Mouse (Mus musculus) liver, postnatal 0 days (tissue): ENCODE measurements around the gene Endov. TPM values are rescaled to one million over a fixed set of nuclear protein-coding genes. Genes with fewer than 3 reads are reported as not detected.
A peak's percentile ranks its signal among the peaks of the same experiment; 100 is the strongest.

Source experiments
- ATAC-seq: fragments of 200-750 bp; cut with Nextera tagmentation; 2 replicates; pipeline ENCODE4 v1.8.0; 2017; ENCODE audit warnings: mild to moderate bottlenecking, moderate library complexity
- DNase-seq: peaks from one replicate; pipeline ENCODE4 v3.0.0-alpha.2; 2016
- H3K27ac ChIP-seq: fragments of 300-500 bp; sonication (generic); 2 replicates; pipeline ENCODE4 v1.5.1; 2014; ENCODE audit warnings: antibody characterized with exemption, moderate library complexity, mild to moderate bottlenecking, low read depth
- H3K27me3 ChIP-seq: fragments of 300-500 bp; sonication (generic); 2 replicates; pipeline ENCODE4 v1.6.1; 2014; ENCODE audit warnings: low read length, control low read depth, mixed read lengths; ENCODE audit not compliant: insufficient read depth
- H3K36me3 ChIP-seq: fragments of 300-500 bp; sonication (generic); replicated peaks from 2 replicates; pipeline ENCODE4 v1.6.1; 2014; ENCODE audit warnings: mild to moderate bottlenecking, control low read depth, low read length, moderate library complexity, mixed read lengths; ENCODE audit not compliant: insufficient read depth
- H3K4me1 ChIP-seq: fragments of 300-500 bp; sonication (generic); 2 replicates; pipeline ENCODE4 v1.6.1; 2014; ENCODE audit warnings: antibody characterized with exemption, mild to moderate bottlenecking, control low read depth; ENCODE audit not compliant: insufficient read depth
- H3K4me2 ChIP-seq: fragments of 300-500 bp; sonication (generic); 2 replicates; pipeline ENCODE4 v1.6.1; 2014; ENCODE audit warnings: low read depth, mild to moderate bottlenecking, low read length, moderate library complexity, mixed read lengths
- H3K4me3 ChIP-seq: fragments of 300-500 bp; sonication (generic); 2 replicates; pipeline ENCODE4 v1.5.1; 2014; ENCODE audit warnings: low read depth, low read length
- H3K9ac ChIP-seq: fragments of 300-500 bp; sonication (generic); replicated peaks from 2 replicates; pipeline ENCODE4 v1.6.1; 2014; ENCODE audit warnings: mild to moderate bottlenecking, moderate library complexity
- H3K9me3 ChIP-seq: fragments of 300-500 bp; sonication (generic); 2 replicates; pipeline ENCODE4 v1.6.1; 2016; ENCODE audit warnings: mild to moderate bottlenecking, control low read depth, low read length, mixed read lengths
- CTCF ChIP-seq: sonication (generic); IDR thresholded peaks from 2 replicates; pipeline ENCODE4 v1.5.1; 2016; ENCODE audit warnings: antibody characterized with exemption, low read depth
- EP300 ChIP-seq: IDR thresholded peaks from 2 replicates; pipeline ENCODE4 v1.6.1; 2016; ENCODE audit warnings: antibody characterized with exemption, low read depth, mild to moderate bottlenecking
- WGBS: fragments of 180-500 bp; shearing (Covaris S2); extraction: QIAGEN DNeasy Blood & Tissue Kit; methylation state at CpG from one replicate; pipeline ENCODE4 v1.1.7; 2014; ENCODE audit not compliant: insufficient replicate concordance; 5-methylcytosine and 5-hydroxymethylcytosine counted together
- polyA plus RNA-seq: library from polyadenylated mRNA; unstranded; fragments of >200 nt; fragmentation: Nextera tagmentation; extraction: Ambion mirVana; gene quantifications from 2 replicates; pipeline ENCODE4 v1.2.1, GENCODE M21; 2015

Gene Endov
- polyA plus RNA-seq, 1 experiment from 2014 or later: 6.4 TPM

GRCm38 (mm10) chr11:119521920-119522710 lies 31.0 kb downstream of the Endov start:
- Histone ChIP-seq H3K36me3 (no peaks in the 10 kb centered on the region), H3K4me3 (no peak overlapping the region), H3K4me1 (peaks cover 6% of the 10 kb centered on the region; the same call in 1 of the 2 replicates), H3K27me3 (no peaks in the 10 kb centered on the region), H3K27ac (0 out of 2 replicates have a peak overlapping the region, but pooled peaks have one; percentile 11), H3K9ac (no peak overlapping the region), H3K4me2 (no peak overlapping the region), H3K9me3 (no peaks in the 10 kb centered on the region)
- WGBS: 69% methylated on average over 6 of the region's 6 CpGs
- DNase-seq (no peak), ATAC-seq (no peak)
- no peak for TF ChIP-seq CTCF
- TF ChIP-seq EP300: no peak

GRCm38 (mm10) chr11:119522779-119523178 lies 31.6 kb downstream of the Endov start:
- no peak for ATAC-seq
- no peak for TF ChIP-seq CTCF
- TF ChIP-seq EP300: no peak

GRCm38 (mm10) chr11:119523392-119523791 lies 32.2 kb downstream of the Endov start:
- H3K9me3 ChIP-seq: no peaks in the 10 kb centered on the region
- ATAC-seq (no peak), DNase-seq (no peak)
- H3K27me3 ChIP-seq: no peaks in the 10 kb centered on the region
- 76% methylated on average over 3 of the region's 3 CpGs for WGBS
- no peak overlapping the region for H3K4me2 ChIP-seq
- no peaks in the 10 kb centered on the region for H3K36me3 ChIP-seq
- H3K4me1 ChIP-seq: peaks cover 6% of the 10 kb centered on the region; the same call in 1 of the 2 replicates
- TF ChIP-seq EP300: no peak
- no peak for TF ChIP-seq CTCF
- no peak overlapping the region for H3K27ac ChIP-seq
- no peak overlapping the region for H3K4me3 ChIP-seq
- H3K9ac ChIP-seq: no peak overlapping the region

More at GRCm38 (mm10) chr11:119522779-119523178, 31.6 kb downstream of the Endov start:
- Histone ChIP-seq H3K4me2 (no peak overlapping the region), H3K9ac (no peak overlapping the region), H3K27ac (no peak overlapping the region), H3K36me3 (no peaks in the 10 kb centered on the region), H3K27me3 (no peaks in the 10 kb centered on the region), H3K4me1 (peaks cover 6% of the 10 kb centered on the region; the same call in 1 of the 2 replicates), H3K4me3 (no peak overlapping the region), H3K9me3 (no peaks in the 10 kb centered on the region)
- no peak for DNase-seq
- 75% methylated on average over 8 of the region's 8 CpGs for WGBS

- DNase-seq: peak; percentile 88
- Histone ChIP-seq H3K9me3 (no peaks in the 10 kb centered on the region), H3K4me2 (peak overlapping the region; percentile 76), H3K4me1 (peaks cover 6% of the 10 kb centered on the region; the same call in 1 of the 2 replicates), H3K27me3 (no peaks in the 10 kb centered on the region), H3K36me3 (no peaks in the 10 kb centered on the region), H3K9ac (0 out of 2 replicates have a peak overlapping the region, but pooled peaks have one; percentile 44), H3K27ac (no peak overlapping the region), H3K4me3 (peak overlapping the region; percentile 46)
- WGBS: 3% methylated on average over 32 of the region's 33 CpGs
- peak; percentile 94 for ATAC-seq
- TF ChIP-seq CTCF: no peak
- TF ChIP-seq EP300: no peak
Measured at GRCm38 (mm10) chr11:119524545-119524949, 33.4 kb downstream of the Endov start.

- no peaks in the 10 kb centered on the region for H3K36me3 ChIP-seq
- no peak overlapping the region for H3K9ac ChIP-seq
- no peaks in the 10 kb centered on the region for H3K27me3 ChIP-seq
- H3K27ac ChIP-seq: no peak overlapping the region
- H3K9me3 ChIP-seq: no peaks in the 10 kb centered on the region
- ATAC-seq (no peak), DNase-seq (no peak)
- H3K4me2 ChIP-seq: no peak overlapping the region
- TF ChIP-seq EP300 (no peak), CTCF (no peak)
- WGBS: 72% methylated on average over 14 of the region's 14 CpGs
- H3K4me3 ChIP-seq: no peak overlapping the region
- peaks cover 4% of the 10 kb centered on the region; the same call in 1 of the 2 replicates for H3K4me1 ChIP-seq
Measured at GRCm38 (mm10) chr11:119526068-119526966, 35.2 kb downstream of the Endov start.

- no peak for TF ChIP-seq EP300
- no peak for TF ChIP-seq CTCF
- Histone ChIP-seq H3K9me3 (no peaks in the 10 kb centered on the region), H3K27ac (no peak overlapping the region), H3K27me3 (no peaks in the 10 kb centered on the region), H3K4me1 (peaks cover 4% of the 10 kb centered on the region; the same call in 1 of the 2 replicates), H3K4me2 (no peak overlapping the region), H3K36me3 (no peaks in the 10 kb centered on the region), H3K9ac (no peak overlapping the region), H3K4me3 (no peak overlapping the region)
- WGBS: 65% methylated on average over 11 of the region's 11 CpGs
- DNase-seq (no peak), ATAC-seq (no peak)
Measured at GRCm38 (mm10) chr11:119528930-119529329, 37.8 kb downstream of the Endov start.
